Mouse (Mus musculus) ovary, postnatal 10 days (tissue): ENCODE measurements at regions not wholly inside any gene's neighbourhood (a gene's known extent, or its start where the extent isn't known, plus 50 kb on each side); places are given as distances from the start of the nearest gene placed in this dataset.

Experiments used
- DNase-seq: peaks from one replicate; pipeline ENCODE4 v3.0.0; 2022; ENCODE audit warnings: low spot score

GRCm38 (mm10) chr5:42364116-42364515, 296.4 kb downstream of the Gm16223 start:
- no peak for DNase-seq

DNA sequence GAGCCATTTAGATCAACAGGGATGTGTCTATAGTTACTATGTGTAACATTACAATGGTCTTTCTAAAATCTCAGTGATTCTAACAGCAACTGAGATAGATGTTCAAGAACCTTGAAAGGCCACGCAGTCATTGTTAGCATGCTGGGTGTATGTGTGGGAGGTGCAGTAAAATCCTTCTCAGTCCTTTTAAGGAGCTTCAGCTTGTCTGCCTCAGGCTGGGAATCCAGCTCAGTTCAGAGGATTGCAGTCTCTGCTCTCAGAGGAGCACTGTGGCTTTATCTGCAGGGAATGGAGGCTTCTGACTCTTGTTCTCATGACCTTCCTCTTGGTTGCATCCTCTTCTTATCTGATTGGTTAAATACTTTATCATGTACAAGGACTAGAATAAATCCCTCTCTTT, 320.2 kb downstream of the Gm16223 start:
- DNase-seq = no peak

DNA sequence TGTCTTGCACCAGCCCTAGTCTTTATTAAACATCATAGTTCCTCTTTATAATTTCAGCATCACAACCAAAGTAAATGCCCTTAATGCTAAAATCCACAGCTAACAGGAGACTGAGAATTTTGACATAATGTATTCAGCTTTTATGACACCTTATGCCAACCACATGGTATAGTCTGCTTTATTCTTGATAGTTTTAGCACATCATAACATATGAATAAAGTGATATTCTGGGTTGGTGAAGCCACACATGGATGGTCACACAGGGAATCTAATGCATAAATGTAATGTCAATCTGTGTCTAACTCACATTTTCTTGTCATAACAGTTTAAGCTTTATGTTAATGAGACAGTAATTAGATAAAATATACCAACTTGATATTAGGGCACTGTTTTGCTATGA, 328.9 kb downstream of the Gm16223 start:
- DNase-seq = no peak

GRCm38 (mm10) chr5:42409981-42410380, 342.2 kb downstream of the Gm16223 start:
- no peak for DNase-seq

GRCm38 (mm10) chr5:42412296-42412695, 344.5 kb downstream of the Gm16223 start:
- DNase-seq = no peak

DNA sequence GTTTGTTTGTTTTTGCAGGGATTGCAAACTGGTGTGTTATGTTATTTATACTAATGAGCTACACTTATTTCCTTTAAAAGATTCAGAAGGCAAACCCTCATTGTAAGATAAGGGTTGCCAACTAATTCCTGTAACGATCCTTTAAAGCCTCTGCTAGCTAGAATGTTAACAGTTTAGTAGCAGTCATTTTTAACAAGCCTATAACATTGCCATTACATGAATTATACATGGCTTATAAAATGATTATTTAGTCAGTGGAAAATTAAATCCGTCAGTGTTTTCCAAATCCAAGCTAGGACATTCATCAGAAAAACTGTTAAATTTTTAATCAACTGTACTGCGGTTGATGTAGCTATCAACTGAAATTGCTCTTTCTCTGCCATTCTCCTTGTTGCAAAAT, 358.1 kb downstream of the Gm16223 start:
- DNase-seq = no peak

GRCm38 (mm10) chr5:42433147-42433546, 365.4 kb downstream of the Gm16223 start:
- no peak for DNase-seq

DNA sequence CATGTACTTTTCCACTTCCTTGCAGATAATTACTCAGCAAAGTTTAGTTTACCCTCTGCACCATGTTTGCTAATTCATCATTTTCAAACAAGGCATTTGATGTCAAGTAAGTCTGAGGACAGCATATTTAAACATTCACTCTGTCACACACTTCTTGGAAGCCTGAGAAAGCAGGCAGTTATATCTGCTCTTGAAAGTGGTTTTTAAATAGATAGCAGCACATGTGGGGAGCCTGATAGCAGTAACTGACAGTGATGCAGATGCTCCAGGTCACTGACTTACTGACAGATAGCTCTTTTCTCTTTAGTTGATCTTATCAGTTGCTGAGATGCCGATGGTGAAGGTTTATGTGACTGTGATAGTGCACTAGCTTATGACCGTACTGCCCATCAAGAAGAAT, 380.9 kb downstream of the Gm16223 start:
- DNase-seq = no peak

GRCm38 (mm10) chr5:42449581-42449980, 381.8 kb downstream of the Gm16223 start:
- no peak for DNase-seq

DNA sequence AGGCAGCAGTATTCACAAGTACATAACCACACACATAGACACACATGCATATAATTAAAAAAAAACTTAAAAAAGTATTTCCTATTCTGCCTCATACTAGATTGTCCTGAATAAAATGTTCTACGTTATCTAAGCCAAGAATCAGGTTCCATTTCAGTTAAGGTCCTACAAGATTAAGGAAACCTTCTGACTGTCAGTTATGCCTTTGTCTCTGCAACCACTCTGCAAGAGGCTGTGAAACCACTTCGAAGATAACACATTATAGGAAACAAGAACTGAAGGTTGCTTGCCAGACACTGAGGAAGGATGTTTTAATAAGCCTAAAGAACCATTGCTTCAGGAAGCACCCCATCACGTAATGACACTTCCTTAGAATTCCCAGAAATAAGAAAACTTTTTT, 385.9 kb downstream of the Gm16223 start:
- no peak for DNase-seq

DNA sequence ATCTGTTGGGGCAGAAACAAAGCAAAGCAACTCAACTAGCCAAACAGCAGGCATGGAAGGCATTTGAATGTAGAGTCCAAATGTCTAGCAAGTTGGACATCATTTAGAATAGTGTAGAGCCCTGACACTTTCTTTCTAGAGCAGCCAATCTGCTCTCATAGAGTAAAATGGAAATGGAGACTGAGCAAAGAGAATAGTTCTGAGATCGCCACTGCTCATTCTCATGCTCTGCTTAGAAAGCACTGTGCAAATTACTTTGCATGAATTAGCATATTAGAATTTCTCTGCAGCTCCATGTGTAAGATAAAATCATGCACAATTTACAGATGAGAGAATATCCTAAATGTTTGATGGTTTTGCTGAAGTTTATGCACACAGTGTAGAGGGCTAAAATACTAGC, 393.4 kb downstream of the Gm16223 start:
- no peak for DNase-seq

- DNase-seq = no peak
Observed at GRCm38 (mm10) chr5:42464814-42465213, 397.1 kb downstream of the Gm16223 start.

GRCm38 (mm10) chr5:42473493-42473892, 405.7 kb downstream of the Gm16223 start:
- DNase-seq = no peak

GRCm38 (mm10) chr5:42502124-42502801, 434.5 kb downstream of the Gm16223 start:
- DNase-seq = no peak

DNA sequence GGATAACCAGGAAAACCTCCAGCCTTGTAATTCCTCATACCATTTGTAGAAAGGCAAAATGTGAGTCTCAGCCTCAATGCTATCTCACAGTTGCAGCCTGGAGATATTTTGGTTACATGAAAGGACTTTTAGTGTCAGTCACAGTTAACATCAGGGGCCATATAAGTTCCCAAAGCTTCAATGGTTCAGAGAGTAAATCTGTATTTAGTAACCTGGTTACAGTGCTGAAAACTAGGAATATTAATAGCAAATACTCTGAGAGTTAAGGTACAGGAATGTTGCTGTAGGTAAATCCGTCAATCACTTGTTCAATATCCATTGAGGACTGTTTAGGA, 435.0 kb downstream of the Gm16223 start:
- no peak for DNase-seq

DNA sequence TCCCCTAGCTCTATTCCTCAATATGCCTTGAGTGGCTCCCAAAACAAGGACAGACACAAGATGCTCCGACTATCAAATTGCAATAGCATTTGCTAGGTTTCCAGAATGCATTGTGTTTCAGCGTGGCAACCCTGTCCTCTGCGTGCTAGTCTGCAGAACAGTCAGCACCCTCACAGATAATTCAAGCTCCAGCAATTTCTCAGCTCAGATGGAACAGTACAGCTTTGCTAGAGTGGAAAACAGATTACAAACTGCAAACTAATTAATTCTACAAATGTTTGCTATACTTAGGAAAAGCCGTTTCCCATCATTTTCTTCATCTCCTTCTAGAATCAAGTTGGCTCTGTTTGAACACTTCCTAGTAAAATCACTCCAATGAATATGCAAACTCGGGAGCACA, 441.4 kb downstream of the Gm16223 start:
- no peak for DNase-seq

GRCm38 (mm10) chr5:42523116-42524113, 455.7 kb downstream of the Gm16223 start:
- DNase-seq = no peak

GRCm38 (mm10) chr5:42525431-42525830, 457.7 kb downstream of the Gm16223 start:
- DNase-seq = no peak

DNA sequence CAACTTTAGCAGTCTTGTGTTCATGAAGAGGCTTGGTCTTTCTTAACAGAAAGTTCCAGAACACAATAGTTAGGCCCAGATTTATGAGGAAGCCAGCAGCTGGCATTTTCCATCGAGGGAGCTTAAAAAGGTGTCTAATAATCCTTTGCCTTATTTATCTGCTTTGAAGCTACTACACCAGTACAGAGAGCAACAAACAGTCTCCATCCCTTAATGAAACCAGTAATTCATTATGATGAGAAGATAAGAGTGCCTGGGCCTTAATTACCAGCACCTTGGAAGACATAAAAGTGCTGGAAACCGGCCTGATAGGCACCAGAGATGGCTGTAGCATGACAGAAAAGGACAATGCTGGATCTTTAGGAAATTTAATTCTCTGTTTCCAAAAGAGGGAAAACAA, 492.8 kb downstream of the Gm16223 start:
- no peak for DNase-seq

DNA sequence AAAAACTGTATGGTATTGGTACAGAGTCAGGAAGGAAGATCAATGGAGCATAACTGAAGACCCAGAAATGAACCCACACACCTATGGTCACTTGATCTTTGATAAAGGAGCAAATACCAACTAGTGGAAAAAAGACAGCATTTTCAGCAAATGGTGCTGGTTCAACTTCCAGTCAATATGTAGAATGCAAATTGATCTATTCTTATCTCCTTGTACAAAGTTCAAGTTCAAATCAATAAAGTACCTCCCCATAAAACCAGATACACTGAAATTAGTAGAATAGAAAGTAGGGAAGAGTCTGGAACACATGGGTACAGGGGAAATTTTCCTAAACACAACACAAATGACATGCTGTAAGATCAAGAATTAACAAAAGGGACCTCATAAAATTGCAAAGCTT, 495.6 kb downstream of the Gm16223 start:
- no peak for DNase-seq

GRCm38 (mm10) chr5:42575971-42576370, 508.2 kb downstream of the Gm16223 start:
- no peak for DNase-seq

- DNase-seq = no peak
Observed at GRCm38 (mm10) chr5:42578208-42578844, 510.6 kb downstream of the Gm16223 start.

DNA sequence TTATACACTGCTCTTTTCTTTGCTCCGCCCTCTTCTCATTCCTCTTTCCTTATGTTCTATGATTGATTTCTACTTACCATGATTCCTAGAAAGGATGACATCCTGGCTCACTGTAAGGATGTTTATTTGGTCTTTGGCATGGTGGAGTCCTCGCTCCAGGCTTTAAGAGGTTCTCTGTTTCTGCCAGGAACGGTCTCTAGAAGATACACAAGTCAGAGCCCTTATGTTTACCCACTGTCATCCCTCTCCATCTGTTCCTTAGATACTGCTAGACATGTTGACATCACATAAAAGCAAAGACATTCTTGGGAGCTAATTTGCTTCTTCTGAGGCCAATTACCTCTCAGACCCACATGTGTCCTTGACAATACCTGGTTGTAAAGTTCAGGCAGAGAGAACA, 552.9 kb downstream of the Gm16223 start:
- DNase-seq = no peak
